Mouse (Mus musculus) lung, embryonic 16.5 days (tissue): ENCODE data around the gene Defb29. TPM values are rescaled to one million over a fixed set of nuclear protein-coding genes. Genes with fewer than 3 reads are reported as not detected.

Experiments used
- polyA plus RNA-seq: library from polyadenylated mRNA; unstranded; fragments of >200 nt; fragmentation: Nextera tagmentation; extraction: Ambion mirVana; gene quantifications from 2 replicates; pipeline ENCODE4 v1.2.1, GENCODE M21; 2015

The Defb29 gene
- polyA plus RNA-seq, 1 experiment from 2014 or later, result not detected

Other genes starting within 250 kb of the Defb29 start
- gene Tbc1d20, start 246.3 kb downstream of the Defb29 start, polyA plus RNA-seq, result 39.2 and 39.3 TPM in 2 replicates
- 88.1 and 92.0 TPM in 2 replicates for gene Rbck1, start 207.4 kb downstream of the Defb29 start, polyA plus RNA-seq
- 5.0 and 5.2 TPM in 2 replicates for gene Trib3, start 196.1 kb downstream of the Defb29 start, polyA plus RNA-seq
- gene Nrsn2, start 163.5 kb downstream of the Defb29 start, polyA plus RNA-seq, result 0.40 and 0.62 TPM in 2 replicates
- 7.4 and 8.1 TPM in 2 replicates for gene Sox12, start 142.0 kb downstream of the Defb29 start, polyA plus RNA-seq
- 22.2 and 25.9 TPM in 2 replicates for gene Zcchc3, start 125.1 kb downstream of the Defb29 start, polyA plus RNA-seq
- gene 6820408C15Rik, start 124.5 kb downstream of the Defb29 start, polyA plus RNA-seq, result 8.5 and 10.5 TPM in 2 replicates
- not detected in 2 replicates for gene Defb23, start 75.5 kb downstream of the Defb29 start, polyA plus RNA-seq
- gene Defb20, start 63.0 kb downstream of the Defb29 start, polyA plus RNA-seq, result not detected in 2 replicates
- not detected in 2 replicates for gene Defb22, start 50.0 kb downstream of the Defb29 start, polyA plus RNA-seq
- not detected in 2 replicates for gene Defb26, start 28.4 kb downstream of the Defb29 start, polyA plus RNA-seq
- not detected in 2 replicates for gene Defb28, start 21.8 kb downstream of the Defb29 start, polyA plus RNA-seq
- not detected in 2 replicates for gene Gm17416, start 29.2 kb upstream of the Defb29 start, polyA plus RNA-seq
- not detected in 2 replicates for gene Defb21, start 32.6 kb upstream of the Defb29 start, polyA plus RNA-seq
- gene Defb19, start 40.2 kb upstream of the Defb29 start, polyA plus RNA-seq, result not detected in 2 replicates
- not detected in 2 replicates for gene Defb45, start 59.3 kb upstream of the Defb29 start, polyA plus RNA-seq
- gene Defb36, start 64.2 kb upstream of the Defb29 start, polyA plus RNA-seq, result not detected in 2 replicates
- 1.2 and 3.7 TPM in 2 replicates for gene Defb25, start 83.0 kb upstream of the Defb29 start, polyA plus RNA-seq
- gene Rem1, start 86.9 kb upstream of the Defb29 start, polyA plus RNA-seq, result 8.4 and 8.6 TPM in 2 replicates
- gene H13, start 129.4 kb upstream of the Defb29 start, polyA plus RNA-seq, result 96.3 and 98.8 TPM in 2 replicates
- 26.1 and 27.4 TPM in 2 replicates for gene Mcts2, start 146.9 kb upstream of the Defb29 start, polyA plus RNA-seq
- 186 and 189 TPM in 2 replicates for gene Id1, start 196.2 kb upstream of the Defb29 start, polyA plus RNA-seq
- gene Cox4i2, start 214.1 kb upstream of the Defb29 start, polyA plus RNA-seq, result 99.6 and 104 TPM in 2 replicates